Mouse (Mus musculus) left cerebral cortex, adult 18-20 months (tissue): ENCODE data around the gene Krtap4-1. TPM values are rescaled to one million over a fixed set of nuclear protein-coding genes. Genes with fewer than 3 reads are reported as not detected.
A peak's percentile ranks its signal among the peaks of the same experiment; 100 is the strongest.
"Not testable (repeated sequence)": the region's sequence is repeated elsewhere in the genome, so short reads cannot be mapped to it uniquely, and the experiment has no call there.

Source experiments
- DNase-seq, 2 experiments: peaks; one replicate each; pipeline ENCODE4 v3.0.0; 2021 to 2022; ENCODE audit warnings: low spot score in 2 of 2, mixed read lengths in 1 of 2
- long read RNA-seq, 2 experiments: library from polyadenylated mRNA; stranded (forward); transcript quantifications; one replicate each; pipeline ENCODE4 v2.0.0; 2021
- total RNA-seq, 2 experiments: library from RNA; stranded (reverse); gene quantifications; 2 replicates each; pipeline ENCODE4 v1.2.3; 2021

Krtap4-1 gene
- total RNA-seq, result not detected
- long read RNA-seq, experiment 1, result 0 reads
- long read RNA-seq, experiment 2, result 0 reads

DNA sequence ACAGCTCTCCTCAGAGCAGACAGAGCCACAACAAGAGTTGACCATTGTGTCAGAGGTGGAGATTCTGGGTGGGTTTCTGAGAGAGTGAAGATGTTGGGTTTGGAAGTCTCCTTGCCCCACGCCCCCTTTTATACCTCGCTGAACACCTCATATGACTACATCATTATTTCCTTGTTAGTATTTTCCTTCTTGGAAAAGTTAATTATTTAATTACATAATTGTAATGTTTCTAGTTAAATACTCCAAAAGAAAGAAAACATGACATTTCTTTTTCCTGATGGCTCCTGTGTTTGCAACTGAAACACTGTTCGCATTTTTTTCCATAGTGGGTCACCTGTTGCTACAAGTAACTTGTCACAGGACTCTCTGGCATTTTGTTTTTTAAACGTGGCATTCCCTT is at the start of gene Krtap4-1:
Gene Krtap4-1, minus strand, starts transcription at position 101 of the 400 bp plus-strand sequence.
- DNase-seq, result no peak

GRCm38 (mm10) chr11:99665860-99666259 is 37.8 kb upstream of the Krtap4-1 start, which contains the start of gene Krtap4-6:
Krtap4-6 (minus strand) TSS chr11:99665960.
- DNase-seq, result no peak

DNA sequence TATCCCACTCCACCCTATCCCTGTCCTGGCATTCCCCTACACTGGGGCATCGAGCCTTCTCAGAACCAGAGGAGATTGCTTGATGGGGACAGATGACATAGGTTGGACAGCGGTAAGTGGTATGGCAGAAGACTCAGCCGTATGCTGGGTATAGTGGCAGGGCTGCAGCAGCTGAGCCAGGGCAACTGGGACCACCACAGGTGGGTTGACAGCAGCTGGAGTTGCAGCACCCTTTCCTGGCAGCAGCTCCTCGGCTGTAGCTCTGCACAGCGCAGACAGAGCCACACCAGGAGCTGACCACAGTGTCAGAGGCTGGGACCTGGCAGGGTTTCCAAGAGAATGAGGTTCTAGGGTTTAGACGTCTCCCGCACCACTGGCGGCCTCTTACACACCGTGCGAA is 34.8 kb upstream of the Krtap4-1 start:
- DNase-seq, result no peak

DNA sequence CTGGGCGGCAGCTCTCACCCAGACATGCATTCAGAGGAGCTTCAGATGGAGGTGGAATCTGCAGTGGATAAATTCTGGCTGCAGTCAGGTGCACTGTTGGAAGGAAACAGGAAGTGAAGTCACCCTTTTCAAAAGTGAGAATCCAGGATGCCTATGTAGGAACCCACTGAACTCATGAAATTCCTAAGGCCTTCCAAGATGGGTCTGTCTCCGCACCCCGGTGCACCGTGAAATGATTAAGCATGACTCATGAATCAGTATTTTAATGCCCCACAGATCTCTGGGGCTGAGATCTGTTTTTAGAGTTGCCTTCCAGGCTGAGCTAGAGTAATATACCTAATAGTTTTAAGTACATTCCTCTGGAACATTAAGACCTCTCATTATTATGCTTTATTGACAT is 31.2 kb upstream of the Krtap4-1 start:
- no peak for DNase-seq

DNA sequence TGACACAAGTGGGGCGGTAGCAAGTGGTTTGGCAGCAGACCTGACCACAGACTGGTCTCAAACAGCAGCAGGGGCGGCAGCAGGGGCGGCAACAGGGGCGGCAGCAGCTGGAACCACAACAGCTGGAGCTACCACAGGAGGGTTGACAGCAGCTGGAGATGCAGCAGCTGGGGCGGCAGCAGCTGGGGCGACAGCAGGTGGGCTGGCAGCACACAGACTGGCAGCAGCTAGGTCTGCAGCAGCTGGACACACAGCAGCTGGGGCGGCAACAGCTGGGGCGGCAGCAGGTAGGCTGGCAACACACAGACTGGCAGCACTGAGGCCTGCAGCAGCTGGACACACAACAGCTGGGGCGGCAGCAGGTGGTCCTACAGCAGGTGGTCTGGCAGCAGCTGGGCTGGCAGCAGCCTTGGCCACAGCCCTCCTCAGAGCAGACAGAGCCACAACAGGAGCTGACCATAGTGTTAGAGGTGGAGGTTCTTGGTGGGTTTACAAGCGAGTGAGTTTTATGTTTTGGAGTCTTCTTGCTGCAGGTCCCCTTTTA is 30.5 kb upstream of the Krtap4-1 start, which contains the start of gene Gm11563:
Gene Gm11563, minus strand, starts transcription at position 494 of the 544 bp plus-strand sequence.
- DNase-seq, result not testable (repeated sequence)

- no peak for DNase-seq
These were observed 29.0 kb upstream of the Krtap4-1 start for GRCm38 (mm10) chr11:99657051-99657450.

GRCm38 (mm10) chr11:99650136-99650535 is 22.1 kb upstream of the Krtap4-1 start, which contains the start of gene Gm11555:
Gm11555 (minus strand) TSS chr11:99650236.
- DNase-seq, result no peak

- peak; percentile 11 to 41 for DNase-seq
These were observed 18.4 kb upstream of the Krtap4-1 start for GRCm38 (mm10) chr11:99646444-99646843.

GRCm38 (mm10) chr11:99644351-99644750 is 16.3 kb upstream of the Krtap4-1 start:
- DNase-seq, result no peak

DNA sequence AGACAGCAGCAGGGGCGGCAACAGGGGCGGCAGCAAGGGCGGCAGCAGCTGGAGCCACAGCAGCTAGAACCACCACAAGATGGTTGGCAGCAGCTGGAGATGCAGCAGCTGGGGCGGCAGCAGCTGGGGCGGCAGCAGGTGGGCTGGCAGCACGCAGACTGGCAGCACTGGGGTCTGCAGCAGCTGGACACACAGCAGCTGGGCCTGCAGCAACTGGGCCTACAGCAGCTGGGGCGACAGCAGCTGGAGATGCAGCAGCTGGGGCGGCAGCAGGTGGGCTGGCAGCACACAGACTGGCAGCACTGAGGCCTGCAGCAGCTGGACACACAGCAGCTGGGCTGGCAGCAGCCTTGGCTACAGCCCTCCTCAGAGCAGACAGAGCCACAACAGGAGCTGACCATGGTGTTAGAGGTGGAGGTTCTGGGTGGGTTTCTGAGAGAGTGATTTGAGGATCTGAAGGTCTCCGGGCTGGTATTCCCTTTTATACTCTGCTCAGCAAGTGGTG is 15.6 kb upstream of the Krtap4-1 start, which contains the start of gene Krtap4-7:
Gene Krtap4-7, minus strand, starts transcription at position 455 of the 505 bp plus-strand sequence.
- DNase-seq, result not testable (repeated sequence)

DNA sequence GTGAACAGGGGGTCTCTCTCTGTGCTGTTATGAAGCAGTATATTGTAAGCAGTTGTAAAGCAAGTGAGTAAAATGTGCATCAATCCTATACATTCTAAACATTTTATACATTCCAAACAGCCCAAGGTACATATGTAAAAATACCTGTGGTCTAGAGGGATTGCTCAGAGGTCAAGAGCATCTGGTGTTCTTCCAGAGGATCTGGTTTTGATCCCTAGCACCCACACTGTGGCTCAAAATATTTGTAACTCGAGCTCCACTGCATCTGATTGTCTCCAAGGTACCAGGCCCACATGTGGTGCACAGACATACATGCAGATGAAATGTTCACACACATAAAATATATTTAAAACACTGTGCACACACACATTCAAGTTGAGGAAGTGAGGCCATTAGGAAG is 12.9 kb upstream of the Krtap4-1 start:
- DNase-seq, result no peak

GRCm38 (mm10) chr11:99637086-99637485 is 9.0 kb upstream of the Krtap4-1 start:
- no peak for DNase-seq

DNA sequence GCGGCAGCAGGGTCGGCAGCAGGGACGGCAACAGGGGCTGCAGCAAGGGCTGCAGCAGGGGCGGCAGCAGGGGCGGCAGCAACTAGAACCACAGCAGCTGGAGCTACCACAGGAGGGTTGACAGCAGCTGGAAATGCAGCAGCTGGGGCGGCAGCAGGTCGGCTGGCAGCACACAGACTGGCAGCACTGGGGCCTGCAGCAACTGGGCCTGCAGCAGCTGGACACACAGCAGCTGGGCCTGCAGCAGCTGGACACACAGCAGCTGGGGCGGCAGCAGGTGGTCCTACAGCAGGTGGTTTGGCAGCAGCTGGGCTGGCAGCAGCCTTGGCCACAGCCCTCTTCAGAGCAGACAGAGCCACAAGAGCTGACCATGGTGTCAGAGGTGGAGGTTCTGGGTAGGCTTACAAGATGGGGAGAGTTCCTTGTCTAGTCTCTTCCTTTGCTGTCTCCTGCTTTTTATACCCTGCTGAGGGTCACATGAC is 6.7 kb upstream of the Krtap4-1 start, which contains the start of gene Krtap4-2:
Gene Krtap4-2, minus strand, starts transcription at position 432 of the 482 bp plus-strand sequence.
- no peak for DNase-seq

DNA sequence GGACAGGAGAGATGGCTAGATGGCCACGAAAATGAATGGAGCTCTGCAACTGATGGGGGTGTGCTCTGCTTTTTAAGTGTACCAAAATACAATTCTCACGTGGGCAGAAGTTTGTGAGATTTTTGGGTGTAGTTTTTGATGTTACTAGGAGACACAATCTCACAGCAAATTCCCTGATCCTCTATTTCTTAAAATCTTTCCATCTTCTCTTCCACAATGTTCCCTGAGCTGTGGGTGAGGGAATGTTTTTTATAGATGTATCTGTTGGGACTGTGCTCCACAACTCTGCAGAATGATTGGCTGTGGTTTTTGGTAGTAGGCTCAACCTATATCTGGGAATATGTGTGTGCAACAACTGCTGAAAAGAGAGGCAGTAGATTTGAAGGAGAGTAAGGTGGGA is 5.3 kb upstream of the Krtap4-1 start:
- peak in 1 of 2 experiments; percentile 29 for DNase-seq

GRCm38 (mm10) chr11:99630890-99631289 is 2.9 kb upstream of the Krtap4-1 start:
- no peak for DNase-seq

DNA sequence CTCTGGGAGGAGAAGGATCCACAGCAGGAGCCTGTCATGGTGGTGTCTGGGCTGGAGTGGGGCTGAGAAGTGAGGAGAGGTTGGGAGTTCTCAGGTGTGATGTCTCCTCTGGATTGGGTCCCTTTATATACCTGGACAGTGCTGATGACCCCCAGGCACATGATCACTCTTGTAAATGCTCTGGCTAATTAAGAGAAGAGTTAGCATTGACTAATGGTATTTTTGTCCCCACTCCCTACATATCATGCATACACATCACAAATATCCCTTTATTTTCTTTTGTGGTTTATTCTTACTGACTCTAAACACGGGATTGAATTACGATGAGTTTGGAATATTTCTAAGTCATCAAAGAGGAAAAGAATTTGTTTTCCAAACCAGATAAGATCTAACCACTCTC is 7.7 kb downstream of the Krtap4-1 start, which contains the start of gene Gm11562:
Gene Gm11562, minus strand, starts transcription at position 101 of the 400 bp plus-strand sequence.
- DNase-seq, result no peak

- no peak for DNase-seq
These were observed 13.2 kb downstream of the Krtap4-1 start, which contains the start of gene Krtap2-4 for GRCm38 (mm10) chr11:99614796-99615363. Krtap2-4 (minus strand) TSS chr11:99614846.

DNA sequence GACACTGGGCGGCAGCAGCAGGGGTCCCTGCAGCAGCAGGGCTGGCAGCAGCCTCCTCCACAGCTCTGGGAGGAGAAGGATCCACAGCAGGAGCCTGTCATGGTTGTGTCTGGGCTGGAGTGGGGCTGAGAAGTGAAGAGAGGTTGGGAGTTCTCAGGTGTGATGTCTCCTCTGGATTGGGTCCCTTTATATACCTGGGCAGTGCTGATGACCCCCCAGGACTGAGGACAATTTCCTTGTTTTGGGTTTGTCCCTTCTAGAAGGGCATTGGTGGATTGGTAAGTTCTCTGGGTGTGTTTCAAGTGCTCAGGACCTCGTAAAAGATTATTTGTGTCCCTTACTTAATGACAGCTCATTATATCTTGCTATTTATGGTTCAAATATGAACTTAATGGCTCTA is 17.9 kb downstream of the Krtap4-1 start, which contains the start of gene Gm11937:
Gene Gm11937, minus strand, starts transcription at position 101 of the 400 bp plus-strand sequence.
- not testable (repeated sequence) for DNase-seq

GRCm38 (mm10) chr11:99609126-99609525 is 18.9 kb downstream of the Krtap4-1 start:
- DNase-seq, result peak; percentile 25 to 46

DNA sequence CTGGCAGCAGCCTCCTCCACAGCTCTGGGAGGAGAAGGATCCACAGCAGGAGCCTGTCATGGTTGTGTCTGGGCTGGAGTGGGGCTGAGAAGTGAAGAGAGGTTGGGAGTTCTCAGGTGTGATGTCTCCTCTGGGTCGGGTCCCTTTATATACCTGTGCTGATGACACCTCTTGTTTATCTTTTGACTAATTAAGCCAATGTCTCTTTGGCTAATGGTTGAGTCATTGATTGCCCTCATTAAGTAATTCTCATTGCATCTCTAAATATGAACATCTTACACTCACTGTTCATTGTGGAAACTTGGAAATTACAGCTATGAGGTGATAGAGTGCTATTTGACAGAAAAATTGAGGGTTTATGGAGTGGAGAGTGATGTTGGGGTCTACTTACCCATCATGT is 24.8 kb downstream of the Krtap4-1 start, which contains the start of gene Gm11938:
Gene Gm11938, minus strand, starts transcription at position 101 of the 400 bp plus-strand sequence.
- DNase-seq, result not testable (repeated sequence)

DNA sequence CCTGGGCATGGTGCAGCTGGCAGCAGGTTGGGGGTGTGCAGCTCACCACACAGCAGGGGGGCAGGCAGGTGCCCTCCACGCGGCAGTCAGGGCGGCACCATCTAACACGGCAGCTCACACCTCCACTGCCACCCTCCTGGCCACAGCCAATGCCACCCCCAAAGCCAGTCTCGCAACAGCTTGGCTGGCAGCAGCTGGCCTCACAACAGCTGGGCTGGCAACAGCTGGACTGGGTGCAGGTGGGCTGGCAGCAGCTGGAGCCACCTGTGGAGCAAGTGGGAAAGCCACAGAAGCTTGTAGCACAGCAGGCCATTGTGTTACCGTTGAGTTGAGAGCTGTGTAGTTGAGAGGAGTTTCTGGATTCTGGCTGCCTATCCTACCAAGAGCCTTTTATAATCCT is 30.3 kb downstream of the Krtap4-1 start, which contains the start of gene Krtap9-3:
Gene Krtap9-3, minus strand, starts transcription at position 364 of the 400 bp plus-strand sequence.
- DNase-seq, result not testable (repeated sequence)

GRCm38 (mm10) chr11:99590981-99591380 is 37.1 kb downstream of the Krtap4-1 start, which contains the start of gene Krtap1-3:
Krtap1-3 (minus strand) TSS chr11:99591339.
- DNase-seq, result no peak
